Mouse (Mus musculus) kidney, adult 2 months (tissue): ENCODE measurements at regions not wholly inside any gene's neighbourhood (a gene's known extent, or its start where the extent isn't known, plus 50 kb on each side); places are given as distances from the start of the nearest gene placed in this dataset.

Experiments
- CTCF ChIP-seq: fragments of 200-500 bp; conservative IDR thresholded peaks from 2 replicates; pipeline ENCODE4 v1.5.1; 2011; ENCODE audit warnings: low read depth, mild to moderate bottlenecking, control low read depth, low read length, moderate library complexity, mixed read lengths; ENCODE audit not compliant: insufficient read depth, insufficient read length
- POLR2A ChIP-seq: fragments of 200-500 bp; IDR thresholded peaks from one replicate; pipeline ENCODE4 v1.6.1; 2011; ENCODE audit warnings: low read depth, low read length, control low read depth

- TF ChIP-seq CTCF (no peak), POLR2A (no peak)
Observed at GRCm38 (mm10) chr1:69759544-69759943, 67.2 kb upstream of the Spag16 start.
